Mouse (Mus musculus) adrenal gland, postnatal 14 days (tissue): Measurements from ENCODE around the gene Zyx. TPM values are rescaled to one million over a fixed set of nuclear protein-coding genes. Genes with fewer than 3 reads are reported as not detected.
A peak's percentile ranks its signal among the peaks of the same experiment; 100 is the strongest.

Experiments used
- DNase-seq: peaks from one replicate; pipeline ENCODE4 v3.0.0; 2021; ENCODE audit warnings: mixed read lengths
- total RNA-seq: library from RNA; stranded (reverse); gene quantifications from 2 replicates; pipeline ENCODE4 v1.2.3, GENCODE M21; 2021

The Zyx gene
- total RNA-seq, 1 experiment from 2014 or later: 117 TPM

- DNase-seq: no peak
Observed at GRCm38 (mm10) chr6:42364607-42365006, 15.2 kb downstream of the Zyx start.

GRCm38 (mm10) chr6:42365215-42365614 is 15.8 kb downstream of the Zyx start:
- DNase-seq: no peak

- DNase-seq: no peak
Observed at GRCm38 (mm10) chr6:42369870-42370269, 20.4 kb downstream of the Zyx start.

- no peak for DNase-seq
Observed at GRCm38 (mm10) chr6:42370630-42371363, 21.4 kb downstream of the Zyx start.

GRCm38 (mm10) chr6:42372001-42372400 is 22.6 kb downstream of the Zyx start:
- no peak for DNase-seq

- DNase-seq: no peak
Observed at GRCm38 (mm10) chr6:42372421-42372815, 23.0 kb downstream of the Zyx start.

- DNase-seq: peak; percentile 54
Observed at GRCm38 (mm10) chr6:42372816-42373547, 23.6 kb downstream of the Zyx start, which contains the start of gene Epha1. Gene Epha1, minus strand, starts transcription at chr6:42373268.

- no peak for DNase-seq
Observed at GRCm38 (mm10) chr6:42373669-42374430, 24.4 kb downstream of the Zyx start.

- DNase-seq: no peak
Observed at GRCm38 (mm10) chr6:42374701-42375100, 25.3 kb downstream of the Zyx start.

- DNase-seq: no peak
Observed at GRCm38 (mm10) chr6:42375131-42375530, 25.7 kb downstream of the Zyx start.

GRCm38 (mm10) chr6:42376016-42376415 is 26.6 kb downstream of the Zyx start:
- DNase-seq: no peak

GRCm38 (mm10) chr6:42376504-42377019 is 27.1 kb downstream of the Zyx start:
- no peak for DNase-seq

GRCm38 (mm10) chr6:42377280-42377679 is 27.9 kb downstream of the Zyx start:
- DNase-seq: no peak

GRCm38 (mm10) chr6:42379551-42379950 is 30.1 kb downstream of the Zyx start:
- no peak for DNase-seq

GRCm38 (mm10) chr6:42380416-42381144 is 31.1 kb downstream of the Zyx start:
- peak; percentile 50 for DNase-seq

GRCm38 (mm10) chr6:42381221-42381620 is 31.8 kb downstream of the Zyx start:
- no peak for DNase-seq

GRCm38 (mm10) chr6:42381916-42382381 is 32.5 kb downstream of the Zyx start:
- no peak for DNase-seq

- DNase-seq: no peak
Observed at GRCm38 (mm10) chr6:42383360-42383759, 33.9 kb downstream of the Zyx start.

- no peak for DNase-seq
Observed at GRCm38 (mm10) chr6:42385635-42386034, 36.2 kb downstream of the Zyx start.

- no peak for DNase-seq
Observed at GRCm38 (mm10) chr6:42391796-42392330, 42.4 kb downstream of the Zyx start.
